ENCODE assay signal across 12 mouse cellular contexts in genomic region chr6:121108075-121108474, GRCm38 (mm10). TPM values are rescaled to one million over a fixed set of nuclear protein-coding genes. Genes with fewer than 3 reads are reported as not detected.
A peak's percentile ranks its signal among the peaks of the same experiment; 100 is the strongest.
DNase-seq lines count a peak whose midpoint lies in the region; ATAC-seq and TF ChIP-seq lines count a peak whose summit lies in the region.
"Had no signal": no experiment of that assay in that cellular context is flagged by ENCODE, and none has a peak within 500 bp of the region (broad histone marks: within the 10 kb centered on the region; RNA-seq: fewer than 3 reads in every experiment).

No protein-coding gene starts in this region.

- no peak overlapping the region for H3K27ac ChIP-seq in forebrain, embryonic 12.5 days
- no peak overlapping the region for H3K27ac ChIP-seq in forebrain, embryonic 16.5 days (ENCODE audit: low read length)
- H3K27ac ChIP-seq in hindbrain, embryonic 14.5 days: no peak overlapping the region
- H3K27ac ChIP-seq in hindbrain, embryonic 12.5 days: no peak overlapping the region
- no peak overlapping the region for H3K27ac ChIP-seq in stomach, embryonic 16.5 days (ENCODE audit: low read length)
- no peak overlapping the region for H3K27ac ChIP-seq in stomach, postnatal 0 days (replicated peaks)
- H3K27ac ChIP-seq: intestine, embryonic 15.5 days had no signal

- peak overlapping the region; percentile 94; the same call in 1 of the 2 replicates for H3K4me2 ChIP-seq in forebrain, embryonic 12.5 days
- H3K4me2 ChIP-seq in forebrain, embryonic 16.5 days (ENCODE audit: low read length): no peak overlapping the region
- peak overlapping the region; percentile 91 for H3K4me2 ChIP-seq in hindbrain, embryonic 14.5 days (replicated peaks)
- no peak overlapping the region for H3K4me2 ChIP-seq in hindbrain, embryonic 12.5 days (replicated peaks)
- peak overlapping the region; percentile 95; the same call in 1 of the 2 replicates for H3K4me2 ChIP-seq in stomach, embryonic 16.5 days (ENCODE audit: low read depth, low read length)
- no peak overlapping the region for H3K4me2 ChIP-seq in stomach, postnatal 0 days (replicated peaks; ENCODE audit: low read depth)

- ATAC-seq in forebrain, embryonic 12.5 days (ENCODE audit: low FRiP score): no peak
- no peak for ATAC-seq in forebrain, embryonic 16.5 days
- ATAC-seq in hindbrain, embryonic 14.5 days (ENCODE audit: low FRiP score): no peak
- no peak for ATAC-seq in hindbrain, embryonic 12.5 days (ENCODE audit: low FRiP score)
- no peak for ATAC-seq in stomach, embryonic 16.5 days (ENCODE audit: insufficient read depth, low FRiP score)
- no peak for ATAC-seq in stomach, postnatal 0 days (ENCODE audit: low FRiP score, low TSS enrichment)
- ATAC-seq: intestine, embryonic 15.5 days had no signal

- H3K4me3 ChIP-seq in forebrain, embryonic 12.5 days (replicated peaks): no peak overlapping the region
- H3K4me3 ChIP-seq in forebrain, embryonic 16.5 days (replicated peaks; ENCODE audit: low read length): no peak overlapping the region
- H3K4me3 ChIP-seq in hindbrain, embryonic 14.5 days (replicated peaks; ENCODE audit: low read length): peak overlapping the region; percentile 87; the same call in 1 of the 2 replicates
- no peak overlapping the region for H3K4me3 ChIP-seq in hindbrain, embryonic 12.5 days
- no peak overlapping the region for H3K4me3 ChIP-seq in stomach, embryonic 16.5 days (replicated peaks; ENCODE audit: low read length)
- no peak overlapping the region for H3K4me3 ChIP-seq in stomach, postnatal 0 days (ENCODE audit: low read depth, low read length)
- H3K4me3 ChIP-seq: intestine, embryonic 15.5 days had no signal

- WGBS in forebrain, embryonic 12.5 days: 59% methylated on average over 1 of the region's 1 CpGs
- 75% methylated on average over 1 of the region's 1 CpGs for WGBS in forebrain, embryonic 16.5 days
- 74% methylated on average over 1 of the region's 1 CpGs for WGBS in hindbrain, embryonic 14.5 days
- WGBS in hindbrain, embryonic 12.5 days: 75% methylated on average over 1 of the region's 1 CpGs
- 68% methylated on average over 1 of the region's 1 CpGs for WGBS in stomach, embryonic 16.5 days
- 73% methylated on average over 1 of the region's 1 CpGs for WGBS in stomach, postnatal 0 days

- TF ChIP-seq CTCF in stomach, postnatal 0 days (IDR thresholded peaks at IDR 0.05; ENCODE audit: low read depth): no peak

- H3K4me1 ChIP-seq in forebrain, embryonic 12.5 days: peaks cover 43% of the 10 kb centered on the region
- peaks cover 18% of the 10 kb centered on the region for H3K4me1 ChIP-seq in forebrain, embryonic 16.5 days (replicated peaks; ENCODE audit: control insufficient read depth, insufficient read depth, low read length)
- peaks cover 31% of the 10 kb centered on the region for H3K4me1 ChIP-seq in hindbrain, embryonic 14.5 days (replicated peaks; ENCODE audit: control insufficient read depth, insufficient read depth, low read length)
- peaks cover 32% of the 10 kb centered on the region for H3K4me1 ChIP-seq in hindbrain, embryonic 12.5 days
- H3K4me1 ChIP-seq in stomach, embryonic 16.5 days (ENCODE audit: control insufficient read depth, insufficient read depth, low read length): peaks cover 21% of the 10 kb centered on the region
- peaks cover 5% of the 10 kb centered on the region for H3K4me1 ChIP-seq in stomach, postnatal 0 days (replicated peaks; ENCODE audit: control insufficient read depth, insufficient read depth)

- TF ChIP-seq EP300 in stomach, postnatal 0 days (optimal IDR thresholded peaks at IDR 0.05): no peak

- H3K36me3 ChIP-seq in forebrain, embryonic 12.5 days (replicated peaks): peaks cover 10% of the 10 kb centered on the region
- no peaks in the 10 kb centered on the region for H3K36me3 ChIP-seq in forebrain, embryonic 16.5 days (ENCODE audit: control insufficient read depth, insufficient read depth)
- no peaks in the 10 kb centered on the region; the same call in 1 of the 2 replicates for H3K36me3 ChIP-seq in hindbrain, embryonic 14.5 days (replicated peaks; ENCODE audit: control insufficient read depth, insufficient read depth)
- 0 out of 2 replicates have a peak, but pooled peaks cover under 1% of the 10 kb centered on the region for H3K36me3 ChIP-seq in hindbrain, embryonic 12.5 days
- H3K36me3 ChIP-seq in stomach, embryonic 16.5 days (ENCODE audit: control insufficient read depth, insufficient read depth, low read length): no peaks in the 10 kb centered on the region
- H3K36me3 ChIP-seq in stomach, postnatal 0 days (ENCODE audit: control insufficient read depth, insufficient read depth, low read length): no peaks in the 10 kb centered on the region
- H3K36me3 ChIP-seq: intestine, embryonic 15.5 days had no signal

- no peak for DNase-seq in hindbrain, embryonic 14.5 days (ENCODE audit: low spot score)
- no peak for DNase-seq in stomach, postnatal 0 days (ENCODE audit: low spot score)
- DNase-seq in right cerebral cortex, postnatal 4 days: no peak
- no peak for DNase-seq in thymus, postnatal 14 days
- DNase-seq: cerebellum, postnatal 10 days; gastrocnemius, postnatal 10 days had no signal

- no peaks in the 10 kb centered on the region for H3K27me3 ChIP-seq in forebrain, embryonic 12.5 days
- no peaks in the 10 kb centered on the region for H3K27me3 ChIP-seq in forebrain, embryonic 16.5 days (replicated peaks; ENCODE audit: control insufficient read depth, insufficient read depth, low read length)
- no peaks in the 10 kb centered on the region for H3K27me3 ChIP-seq in hindbrain, embryonic 14.5 days (ENCODE audit: control insufficient read depth, insufficient read depth, low read length)
- no peaks in the 10 kb centered on the region for H3K27me3 ChIP-seq in hindbrain, embryonic 12.5 days
- no peaks in the 10 kb centered on the region for H3K27me3 ChIP-seq in stomach, embryonic 16.5 days (ENCODE audit: control insufficient read depth, insufficient read depth, low read length)
- no peaks in the 10 kb centered on the region for H3K27me3 ChIP-seq in stomach, postnatal 0 days (ENCODE audit: control insufficient read depth, insufficient read depth, low read length)
- H3K27me3 ChIP-seq: intestine, embryonic 15.5 days; megakaryocyte, embryonic 14.5 days had no signal

- no peaks in the 10 kb centered on the region for H3K9me3 ChIP-seq in forebrain, embryonic 12.5 days
- no peaks in the 10 kb centered on the region for H3K9me3 ChIP-seq in forebrain, embryonic 16.5 days (ENCODE audit: control insufficient read depth, low read length)
- no peaks in the 10 kb centered on the region for H3K9me3 ChIP-seq in hindbrain, embryonic 14.5 days (ENCODE audit: control insufficient read depth, low read length)
- H3K9me3 ChIP-seq in hindbrain, embryonic 12.5 days (replicated peaks): no peaks in the 10 kb centered on the region
- H3K9me3 ChIP-seq in stomach, embryonic 16.5 days (replicated peaks; ENCODE audit: control insufficient read depth, low read length): no peaks in the 10 kb centered on the region
- no peaks in the 10 kb centered on the region for H3K9me3 ChIP-seq in stomach, postnatal 0 days (ENCODE audit: control insufficient read depth, low read length)
- H3K9me3 ChIP-seq: intestine, embryonic 15.5 days; megakaryocyte, embryonic 14.5 days had no signal

- H3K9ac ChIP-seq in forebrain, embryonic 12.5 days: no peak overlapping the region
- H3K9ac ChIP-seq in forebrain, embryonic 16.5 days (replicated peaks; ENCODE audit: low read depth, low read length): no peak overlapping the region
- 0 out of 2 replicates have a peak overlapping the region, but pooled peaks have one; percentile 91 for H3K9ac ChIP-seq in hindbrain, embryonic 14.5 days
- H3K9ac ChIP-seq in hindbrain, embryonic 12.5 days: no peak overlapping the region
- no peak overlapping the region for H3K9ac ChIP-seq in stomach, embryonic 16.5 days (ENCODE audit: low read length)
- no peak overlapping the region for H3K9ac ChIP-seq in stomach, postnatal 0 days (ENCODE audit: low read length)
- H3K9ac ChIP-seq: intestine, embryonic 15.5 days had no signal

RNA-seq across cellular contexts. Expression of gene Mical3, which starts 22.7 kb away (rescaled TPM):
- polyA plus RNA-seq in forebrain, embryonic 12.5 days (2016; fragmentation: Nextera tagmentation; extraction: Ambion mirVana): 17.6 and 18.8 TPM in 2 replicates
- 27.1 and 35.5 TPM in 2 replicates for polyA plus RNA-seq in forebrain, embryonic 16.5 days (2015; fragmentation: Nextera tagmentation; extraction: Ambion mirVana)
- 44.6 and 49.4 TPM in 2 replicates for polyA plus RNA-seq in hindbrain, embryonic 14.5 days (2014; fragmentation: Nextera tagmentation; extraction: Ambion mirVana)
- polyA plus RNA-seq in hindbrain, embryonic 12.5 days (2016; fragmentation: Nextera tagmentation; extraction: Ambion mirVana): 20.7 and 22.7 TPM in 2 replicates
- 8.9 and 11.5 TPM in 2 replicates for polyA plus RNA-seq in stomach, embryonic 16.5 days (2015; fragmentation: Nextera tagmentation; extraction: Ambion mirVana)
- 4.1 and 4.5 TPM in 2 replicates for polyA plus RNA-seq in stomach, postnatal 0 days (2015; fragmentation: Nextera tagmentation; extraction: Ambion mirVana)

Comparison
In these comparisons a context has a peak if more than half of its experiments do, and no peak if none do; other contexts are left out.
1. H3K4me2 ChIP-seq: peak in forebrain, embryonic 12.5 days (single experiment), hindbrain, embryonic 14.5 days (single experiment) and stomach, embryonic 16.5 days (single experiment); none in forebrain, embryonic 16.5 days (single experiment), hindbrain, embryonic 12.5 days (single experiment) and stomach, postnatal 0 days (single experiment).